Mouse (Mus musculus) urinary bladder, adult 18-20 months (tissue): Measurements from ENCODE around the gene Phf19.

ENCODE experiments used
- DNase-seq, 2 experiments: peaks; one replicate each; pipeline ENCODE4 v3.0.0; 2022; ENCODE audit warnings: low spot score in 2 of 2, mixed read lengths in 2 of 2

Phf19 gene

DNA sequence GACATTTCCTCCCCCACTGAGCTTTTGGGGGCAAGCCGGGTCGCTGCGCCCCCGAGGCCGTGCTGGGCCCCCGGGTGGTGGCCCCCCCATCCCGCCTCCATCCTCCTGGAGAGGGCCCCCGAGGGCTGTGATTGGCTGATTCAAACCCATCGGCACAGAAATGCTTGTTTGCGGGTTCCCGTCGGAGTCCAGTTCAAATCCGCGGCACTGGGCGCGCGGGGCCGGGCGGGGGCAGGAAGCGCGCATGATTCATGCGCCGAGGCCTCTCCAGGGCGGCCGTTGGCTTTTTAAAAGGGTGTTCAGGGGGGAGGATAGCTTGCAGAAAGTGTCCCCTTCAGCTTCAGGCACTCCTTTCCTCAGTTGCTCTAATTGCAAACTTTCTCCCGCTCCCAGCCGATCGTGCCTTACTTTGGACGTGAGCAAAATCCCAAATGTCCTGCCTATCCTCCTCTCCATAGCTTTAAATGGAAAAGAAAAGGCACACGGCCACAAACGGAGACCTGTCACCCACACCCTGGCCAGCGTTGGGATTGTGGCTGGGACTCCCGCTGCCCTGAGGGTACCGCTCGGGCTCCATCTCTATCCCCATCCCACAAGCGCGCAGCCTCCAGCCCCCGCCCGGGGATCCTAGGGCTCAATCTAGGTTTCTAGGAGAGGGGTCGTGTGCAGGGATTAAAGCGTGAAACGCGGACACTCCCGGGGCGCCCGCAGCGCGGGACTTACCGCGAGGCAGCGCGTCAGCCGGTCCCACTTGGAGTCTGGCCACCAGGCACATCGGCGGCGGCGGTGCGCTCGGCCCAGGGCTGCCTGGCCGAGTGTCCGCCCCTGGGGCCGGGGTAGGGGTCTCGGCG, at the start of gene Phf19:
Phf19 (minus strand) TSS at position 809 of the 851 bp plus-strand sequence.
- peak in 1 of 2 experiments; percentile 51 for DNase-seq

DNA sequence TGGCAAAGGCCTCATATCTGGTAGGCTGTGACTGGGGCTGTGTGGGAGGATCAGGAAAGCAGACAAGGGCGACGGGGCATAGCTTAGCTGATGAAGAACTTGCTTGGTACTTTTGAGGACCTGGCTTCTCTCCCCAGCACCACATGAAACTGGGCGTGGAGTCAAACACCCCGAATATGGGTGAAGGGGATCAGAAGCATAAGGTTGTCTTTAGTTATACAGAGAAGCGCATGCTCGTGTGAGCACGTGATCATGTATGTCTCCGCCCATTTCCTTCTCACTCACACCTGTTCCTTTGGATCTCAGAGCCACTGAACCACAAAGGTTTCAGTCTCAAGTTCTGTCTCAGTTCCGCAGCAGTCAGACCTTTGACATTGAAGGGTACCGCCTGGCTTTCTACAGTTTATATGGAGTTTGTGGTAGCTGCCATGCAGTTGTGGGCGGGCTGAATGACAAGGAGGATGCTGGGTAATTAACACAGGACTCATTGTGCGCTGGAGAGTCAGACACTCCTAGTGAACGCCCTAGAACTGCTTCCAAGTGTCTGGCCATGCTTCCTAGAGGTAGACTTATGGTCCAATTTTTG, 49.6 kb upstream of the Phf19 start:
- no peak for DNase-seq

DNA sequence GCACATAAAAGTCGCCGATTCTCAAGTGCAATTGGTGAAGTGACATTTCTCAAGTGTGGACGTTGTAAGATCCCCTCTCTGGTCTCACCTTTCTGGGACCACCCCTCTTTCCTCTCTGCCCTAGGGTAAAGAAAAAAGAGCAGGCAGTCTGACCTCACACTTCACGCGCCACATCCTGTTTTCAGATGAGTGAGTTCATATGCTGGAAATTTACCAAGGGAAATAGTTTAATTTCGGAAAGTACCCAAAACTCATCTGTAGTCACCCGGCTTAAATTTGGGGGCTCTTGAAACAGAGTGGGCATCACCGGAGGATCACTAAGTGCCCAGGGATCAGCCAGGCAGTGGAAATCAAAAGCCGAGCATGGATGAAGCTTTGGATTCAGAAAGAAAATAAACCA, 49.1 kb upstream of the Phf19 start:
- DNase-seq = no peak

DNA sequence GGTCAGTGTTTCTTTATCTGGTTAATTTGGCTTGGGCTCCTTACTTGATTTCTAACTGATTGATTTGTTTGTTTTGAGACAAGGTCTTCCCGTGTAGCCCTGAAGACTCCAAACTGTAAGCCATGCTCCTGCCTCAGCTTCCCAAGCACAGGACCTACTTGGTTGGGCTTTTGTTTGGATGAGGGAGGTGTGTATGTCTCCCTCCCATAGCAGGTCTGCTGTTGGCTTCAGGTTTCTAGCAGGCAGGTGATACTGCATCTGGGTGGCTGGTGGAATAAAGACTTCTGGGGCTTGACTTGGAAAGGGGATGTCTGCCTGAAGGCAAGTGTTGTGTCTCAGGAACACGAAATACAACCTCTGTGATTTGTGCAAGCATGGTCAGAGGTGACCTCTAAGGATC, 48.4 kb upstream of the Phf19 start:
- no peak for DNase-seq

DNA sequence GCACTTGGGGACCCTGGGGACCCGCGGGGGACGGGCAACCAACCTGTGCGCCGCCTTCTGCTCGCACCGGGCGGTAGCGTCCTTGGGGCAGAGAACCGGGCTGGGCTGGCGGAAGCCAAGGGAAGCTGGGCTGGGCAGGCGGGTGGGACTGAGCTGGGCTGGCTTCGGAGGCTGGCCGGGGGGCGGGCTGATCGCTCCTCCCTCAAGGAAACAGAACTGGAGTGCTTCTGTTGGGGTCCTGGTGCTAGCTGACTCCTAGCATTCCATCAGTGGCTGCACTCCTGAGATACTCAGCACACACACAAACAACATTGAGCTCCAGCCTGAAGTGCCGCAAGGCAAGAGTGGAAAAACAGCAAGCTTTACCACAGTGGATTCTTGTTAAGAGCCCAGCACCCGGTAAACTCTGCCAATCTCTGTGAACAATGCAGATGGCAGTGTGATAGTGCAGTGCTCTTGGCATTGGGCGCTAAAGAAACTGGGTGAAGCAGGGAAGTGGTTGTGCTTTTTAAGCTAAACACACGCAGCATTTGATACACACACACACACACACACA, 47.7 kb upstream of the Phf19 start, which contains the start of gene Traf1:
Traf1 (minus strand) TSS at position 292 of the 556 bp plus-strand sequence.
- DNase-seq = peak; percentile 34 to 50

DNA sequence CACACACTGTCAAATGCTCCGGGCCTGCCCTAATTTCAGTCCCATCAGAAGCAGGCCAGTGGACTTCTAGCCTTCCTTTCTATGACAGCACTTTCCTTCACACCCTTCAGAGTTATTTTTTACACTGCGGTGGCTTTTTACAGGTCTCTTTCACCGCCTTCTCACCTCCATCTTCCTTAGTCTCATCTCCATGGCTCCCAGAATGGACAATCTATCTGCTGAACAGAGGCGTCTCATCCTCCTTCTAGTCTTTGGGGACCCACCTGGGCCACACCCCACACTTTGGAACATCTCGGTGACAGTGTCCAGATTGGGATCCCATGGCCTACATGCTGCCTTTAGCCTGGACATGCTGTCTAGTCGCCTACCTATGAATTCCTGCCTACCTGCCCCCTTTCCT, 47.1 kb upstream of the Phf19 start:
- DNase-seq = no peak

DNA sequence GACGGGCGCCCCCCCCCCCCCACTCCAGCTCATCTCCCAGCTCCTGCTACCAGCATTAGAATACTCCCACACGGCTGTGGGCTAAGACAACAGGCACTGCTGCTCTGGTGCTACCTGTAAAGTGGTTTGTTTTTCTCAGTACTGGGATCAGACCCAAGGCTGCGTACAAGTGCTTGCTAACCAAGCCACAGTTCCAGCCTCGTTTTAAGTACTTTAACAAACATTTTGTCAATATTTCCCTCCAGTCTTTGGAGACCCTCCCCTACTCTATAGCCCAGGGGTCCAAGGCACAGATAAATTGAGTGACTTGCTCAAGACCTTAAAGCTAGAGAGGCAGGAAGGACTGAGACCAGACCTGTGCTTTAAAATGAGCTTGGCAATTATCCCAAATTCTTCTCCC, 46.6 kb upstream of the Phf19 start:
- no peak for DNase-seq

DNA sequence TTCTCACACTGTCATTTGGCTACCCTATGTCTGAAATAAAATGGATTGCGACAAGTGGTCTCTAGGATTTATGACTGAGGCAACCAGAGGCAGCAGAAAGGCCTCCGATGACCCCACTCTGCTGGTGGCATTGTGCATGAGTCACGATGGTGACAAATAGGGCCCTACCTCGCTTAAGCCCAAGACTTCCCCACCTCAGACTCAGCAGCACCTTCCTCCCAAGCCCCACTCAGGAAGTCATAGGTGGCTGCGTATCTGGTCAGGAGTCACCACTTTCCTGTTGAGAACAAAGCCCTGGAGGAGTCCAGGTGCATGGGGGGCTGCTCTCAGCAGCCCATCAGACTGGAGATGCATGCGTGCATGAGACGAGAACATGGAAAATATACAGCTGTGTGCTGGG, 44.8 kb upstream of the Phf19 start:
- no peak for DNase-seq

DNA sequence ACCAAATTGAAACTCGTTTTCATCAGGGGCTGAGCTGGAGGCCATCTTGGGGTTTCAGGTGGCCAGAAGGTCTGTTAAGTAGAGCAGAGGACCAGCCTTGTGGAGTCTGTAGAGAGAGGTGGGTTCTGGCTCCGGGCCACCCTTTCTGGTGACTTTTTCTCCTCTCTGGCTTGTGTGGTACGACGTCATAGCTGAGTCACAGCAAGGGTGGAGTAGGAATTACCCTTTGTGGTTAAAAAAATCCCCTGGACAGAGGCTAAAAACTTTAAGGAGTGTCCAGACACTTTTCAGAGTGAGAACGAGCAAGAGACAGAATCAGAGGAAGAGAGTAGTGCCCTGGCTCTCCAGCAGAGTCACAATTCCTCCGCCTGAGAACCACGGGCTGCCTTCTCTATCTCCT, 44.2 kb upstream of the Phf19 start:
- DNase-seq = no peak

DNA sequence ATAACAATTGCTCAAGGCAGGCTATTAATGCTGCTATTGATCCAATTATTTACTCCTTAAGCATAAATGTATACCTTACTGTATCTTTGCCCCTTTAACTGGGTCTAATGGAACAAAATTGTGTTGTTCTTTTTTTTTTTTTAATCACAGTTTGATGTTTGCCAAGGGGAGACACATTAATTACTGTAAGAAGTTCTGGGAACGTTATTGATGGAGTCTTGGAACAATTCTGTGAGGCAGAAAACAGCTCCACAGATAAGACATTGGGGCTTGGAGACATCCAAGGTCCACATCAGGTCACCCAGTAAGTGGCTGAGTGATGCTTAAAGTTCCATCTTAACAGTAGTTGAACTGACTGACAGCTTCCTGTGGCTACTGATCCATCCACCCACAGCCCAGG, 43.6 kb upstream of the Phf19 start:
- DNase-seq = no peak

DNA sequence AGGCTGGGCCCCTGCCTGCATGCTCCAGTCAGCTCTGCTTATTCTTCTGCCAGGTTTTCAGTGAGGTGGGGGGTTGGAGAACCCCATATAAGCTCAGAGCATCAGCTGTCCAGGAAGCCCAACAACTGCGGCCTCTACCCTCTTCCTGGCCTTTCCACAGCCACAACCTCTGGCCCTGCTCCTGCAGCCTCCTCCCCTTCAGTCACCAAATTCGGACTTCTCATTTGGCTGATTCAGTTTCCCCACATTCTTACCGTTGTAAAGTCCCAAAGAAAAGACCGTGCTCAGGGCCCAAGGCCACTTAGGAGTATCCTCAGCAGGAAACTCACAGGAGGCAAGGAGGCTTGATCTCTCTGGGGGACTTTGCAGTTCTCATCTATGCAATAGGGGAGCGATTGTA, 43.1 kb upstream of the Phf19 start:
- no peak for DNase-seq

DNA sequence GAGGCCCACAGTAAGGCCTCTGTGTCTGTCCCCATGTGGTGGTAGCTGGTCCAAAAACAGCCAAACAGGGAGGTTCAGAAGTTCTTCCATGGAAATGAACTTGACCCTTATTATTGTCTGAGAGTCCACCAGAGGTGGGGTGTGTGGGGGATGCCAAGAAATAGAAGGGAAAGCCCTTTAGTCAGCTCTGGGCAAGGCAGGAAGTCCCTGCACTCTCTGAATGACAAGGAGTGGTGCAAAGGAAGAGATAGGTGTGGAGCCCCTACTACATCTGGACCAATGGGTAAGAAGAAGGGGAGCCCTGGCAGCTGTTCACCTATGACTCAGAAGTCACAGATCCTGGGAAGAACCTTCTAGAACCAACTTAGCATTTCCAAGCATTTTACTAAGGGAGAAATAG, 40.5 kb upstream of the Phf19 start:
- no peak for DNase-seq

DNA sequence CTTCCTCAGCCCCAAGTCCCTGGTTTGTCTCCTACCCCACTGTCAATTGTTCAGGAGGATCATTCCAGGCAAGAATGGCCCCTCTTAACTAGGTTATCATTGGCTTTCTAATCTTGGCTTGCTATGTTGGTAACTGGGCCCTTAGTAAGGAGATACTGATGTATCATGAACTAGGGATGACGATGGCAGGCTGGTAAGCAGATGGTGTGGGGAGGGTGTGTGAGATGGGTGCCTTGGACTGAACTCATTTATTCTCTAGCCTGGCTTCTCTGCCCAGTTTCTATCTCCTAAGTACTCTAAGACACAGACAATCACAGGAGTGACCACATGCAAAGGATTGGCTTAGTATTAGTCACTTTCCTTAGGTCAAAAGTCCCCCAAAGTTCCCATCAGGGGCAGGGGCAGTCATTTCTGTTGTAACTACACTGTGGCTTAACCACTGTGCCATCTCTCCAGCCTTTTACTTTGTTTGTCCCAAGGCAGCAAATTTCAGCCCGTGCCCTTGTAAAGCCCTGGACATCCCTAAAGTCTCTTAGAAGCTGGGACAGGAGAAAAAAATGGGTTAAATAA, 39.8 kb upstream of the Phf19 start:
- DNase-seq = no peak

DNA sequence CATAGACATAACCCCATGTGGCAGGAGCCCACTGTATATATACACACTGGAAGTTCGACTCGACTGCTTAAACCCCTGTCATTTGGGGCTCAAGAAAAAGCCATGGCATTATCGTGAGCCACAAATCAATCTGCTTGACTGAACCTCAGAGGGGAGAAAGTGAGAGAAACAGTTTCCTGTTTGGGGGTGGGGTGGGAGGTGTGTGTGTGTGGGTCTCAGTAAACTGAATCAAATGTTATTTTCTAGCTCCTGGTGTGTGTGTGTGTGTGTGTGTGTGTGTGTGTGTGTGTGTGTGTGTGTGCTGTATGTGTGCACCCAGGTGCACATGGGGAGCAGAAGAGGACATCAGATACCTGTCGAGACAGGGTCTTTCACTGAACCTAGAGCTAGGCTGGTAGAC, 39.2 kb upstream of the Phf19 start:
- DNase-seq = no peak

DNA sequence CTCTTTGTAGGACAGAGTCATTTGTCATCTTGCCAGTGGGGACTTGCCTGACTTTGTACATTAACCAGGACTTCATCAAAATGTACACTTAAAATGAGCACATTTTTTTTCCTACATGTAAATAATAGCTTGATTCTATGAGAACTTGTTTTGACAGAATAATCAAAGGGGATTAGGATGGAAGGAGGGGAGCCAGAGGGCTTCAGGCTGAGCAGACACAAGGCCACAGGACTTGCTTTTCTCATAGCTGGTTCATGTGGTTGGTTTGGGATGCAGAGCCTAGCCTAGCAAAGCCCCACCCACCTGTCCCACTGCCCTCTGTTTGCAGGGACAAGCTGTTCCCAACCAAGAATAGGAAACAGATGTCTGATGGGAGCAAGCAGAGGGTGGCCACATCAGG, 37.6 kb upstream of the Phf19 start:
- DNase-seq = no peak

DNA sequence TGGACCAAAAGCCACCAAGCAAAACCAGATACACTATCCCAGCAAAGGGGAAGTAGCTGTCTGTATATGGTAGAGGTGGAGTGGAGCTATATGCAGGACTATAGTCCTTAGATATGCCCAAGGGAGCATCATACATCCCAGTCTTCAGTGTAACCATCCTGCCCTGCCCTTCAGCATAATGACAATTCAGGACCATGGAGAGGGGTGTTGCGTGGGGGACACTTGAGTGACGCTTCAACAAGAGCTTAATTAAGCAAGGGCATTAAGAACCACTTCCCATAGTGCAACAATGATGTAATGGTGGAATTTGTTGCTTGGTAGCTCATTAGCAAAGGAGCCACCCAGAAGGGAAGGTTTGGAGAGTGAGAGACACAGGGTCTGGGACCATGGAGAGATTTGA, 34.8 kb upstream of the Phf19 start:
- no peak for DNase-seq

DNA sequence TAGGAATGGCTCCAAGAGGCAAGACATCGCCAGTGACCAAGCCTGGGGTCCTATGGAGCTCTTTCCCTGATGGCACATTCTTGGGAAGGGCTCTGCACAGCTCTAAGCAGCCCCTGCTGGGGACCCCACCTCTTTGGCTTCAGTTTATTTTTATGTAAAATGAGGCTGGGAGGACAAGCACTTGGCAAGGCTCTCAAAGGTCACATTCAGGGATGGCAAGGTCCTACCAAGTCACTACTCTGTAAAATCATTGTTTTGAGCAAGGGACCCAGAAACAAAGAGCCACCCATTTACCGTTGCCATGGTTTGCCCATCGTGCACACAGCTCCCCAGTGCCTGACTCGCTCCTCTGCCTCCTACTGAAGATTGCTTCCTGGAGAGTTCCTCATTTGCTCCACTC, 32.2 kb upstream of the Phf19 start:
- no peak for DNase-seq

DNA sequence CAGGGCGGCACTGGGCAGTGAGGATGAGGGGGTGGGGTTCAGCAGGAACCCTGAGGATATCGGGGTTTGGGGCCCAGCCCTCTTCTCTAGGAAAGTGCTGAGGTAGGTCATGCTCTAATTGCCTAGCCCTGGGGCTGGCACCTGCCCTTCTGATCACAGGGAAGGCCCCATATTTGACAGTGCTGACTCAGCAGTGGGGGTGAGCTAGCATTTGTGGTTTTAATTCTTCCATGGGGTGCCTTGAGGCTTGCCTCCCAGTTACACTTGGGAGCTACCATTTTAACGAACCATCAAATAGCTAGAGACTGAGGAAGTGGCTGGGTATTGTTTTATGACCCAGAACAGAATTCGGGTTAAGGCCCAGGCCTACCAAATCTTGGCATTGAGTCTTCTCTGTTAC, 31.8 kb upstream of the Phf19 start:
- no peak for DNase-seq

DNA sequence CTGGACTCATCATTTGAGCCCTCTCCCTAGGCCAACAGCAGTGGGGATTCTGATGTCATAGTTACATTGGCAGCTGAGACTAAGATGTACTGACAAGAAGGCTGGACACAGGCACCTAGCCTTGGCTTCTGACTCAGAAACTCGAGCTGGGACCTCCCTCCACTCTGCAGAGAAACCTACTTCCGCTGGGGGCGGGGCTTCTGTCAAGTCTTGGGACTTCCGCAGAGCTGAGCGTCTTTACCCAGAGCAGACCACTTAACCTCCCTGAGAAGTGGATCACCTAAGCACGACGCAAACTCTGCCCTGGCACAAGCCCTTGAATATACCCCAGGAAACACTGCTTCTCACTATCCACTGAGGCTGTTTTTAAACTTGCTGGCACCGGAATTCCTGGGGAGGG, 30.9 kb upstream of the Phf19 start:
- DNase-seq = no peak

DNA sequence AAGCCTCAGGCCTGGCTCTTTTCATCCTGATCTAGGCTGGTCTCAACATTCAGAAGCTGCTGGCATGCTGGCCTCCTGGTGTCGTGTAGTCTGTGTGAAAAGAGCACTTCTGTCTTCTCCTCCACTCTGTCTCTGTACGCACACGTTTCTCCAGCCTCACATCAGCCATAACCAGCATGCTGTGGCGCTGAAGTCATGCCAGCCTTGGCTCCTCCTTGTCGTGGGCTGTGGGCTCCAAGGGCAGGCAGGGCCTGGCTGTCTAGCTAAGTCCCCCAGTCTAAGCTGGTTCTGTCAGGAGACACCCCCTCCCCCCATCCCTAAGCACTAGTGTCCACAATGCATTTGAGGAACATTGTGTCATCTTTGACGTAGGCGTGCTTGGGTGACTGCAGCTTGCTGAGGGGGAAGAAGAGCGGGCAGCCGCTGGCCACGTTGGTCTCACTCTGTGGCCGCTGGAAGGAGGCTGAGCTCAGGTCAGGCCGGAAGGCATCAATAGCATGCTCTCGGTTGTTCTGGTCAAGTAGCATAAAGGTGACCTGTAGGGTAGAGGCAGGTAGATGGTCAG, 29.8 kb upstream of the Phf19 start:
- no peak for DNase-seq

DNA sequence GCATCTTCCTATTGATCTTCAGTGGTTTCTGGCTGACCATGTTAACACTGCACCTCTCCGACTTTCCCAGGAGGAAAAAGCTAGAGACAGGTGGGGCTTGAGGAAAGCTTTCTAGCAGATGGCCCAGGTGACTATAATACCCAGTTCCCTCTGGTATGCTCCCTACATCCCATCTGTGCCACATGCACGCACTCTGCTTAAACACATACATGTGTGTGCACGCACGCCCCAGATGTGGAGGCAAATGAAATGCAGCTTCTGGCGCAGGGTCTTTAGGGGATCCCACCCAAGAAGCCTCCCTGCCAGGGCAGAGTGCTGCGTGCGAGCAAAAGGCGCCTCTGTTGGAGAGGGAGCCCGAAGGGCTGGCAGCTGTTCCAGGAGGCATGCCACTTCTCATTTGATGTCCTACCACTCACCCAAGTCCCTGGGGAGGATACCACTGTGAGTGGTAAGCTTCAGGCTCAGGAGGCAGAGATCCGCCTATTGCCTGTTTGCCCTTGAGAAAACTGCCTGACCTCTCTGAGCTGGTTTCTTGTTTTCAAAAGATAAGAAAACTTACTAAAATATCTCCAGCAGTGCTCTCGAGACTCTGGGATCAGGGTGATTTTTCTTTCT, 27.3 kb upstream of the Phf19 start:
- no peak for DNase-seq

DNA sequence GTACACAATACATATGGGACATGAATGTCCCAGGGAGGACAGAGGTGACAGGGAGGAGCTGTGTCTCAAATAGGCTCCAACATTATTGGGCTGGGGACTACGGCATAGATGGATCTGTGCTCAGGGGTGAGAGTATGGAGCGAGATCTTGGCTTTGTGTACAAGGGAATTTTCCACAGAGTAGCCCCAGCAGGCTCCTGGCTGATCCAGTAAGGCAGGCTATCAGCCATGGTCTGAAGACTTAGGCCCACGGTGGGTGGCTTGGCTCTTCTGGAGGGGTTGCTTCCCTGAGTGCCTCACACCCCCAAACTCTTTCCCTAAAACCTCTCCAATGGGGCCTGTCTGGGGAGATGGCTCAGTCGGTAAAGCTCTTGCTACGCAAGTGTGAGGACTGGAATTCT, 26.4 kb upstream of the Phf19 start:
- DNase-seq = no peak
